Mouse (Mus musculus): ENCODE data around the gene Rassf4. TPM values are rescaled to one million over a fixed set of nuclear protein-coding genes. Genes with fewer than 3 reads are reported as not detected.
A peak's percentile ranks its signal among the peaks of the same experiment; 100 is the strongest.

Rassf4 gene
- 9.3 and 10.0 TPM in 2 replicates for polyA plus RNA-seq (2015; fragmentation: Nextera tagmentation; extraction: Ambion mirVana)

- no peak for TF ChIP-seq EP300 (IDR thresholded peaks at IDR 0.05)
- TF ChIP-seq CTCF (IDR thresholded peaks at IDR 0.05): no peak
- H3K4me3 ChIP-seq (ENCODE audit: low read depth, low read length): peak within 1 kb of the TSS; percentile 42
- peak; percentile 80 for DNase-seq (ENCODE audit: low spot score)
- no peaks in the 10 kb centered on the region for H3K36me3 ChIP-seq (ENCODE audit: insufficient read depth, low read length)
- under 1% methylated on average over 43 of the region's 44 CpGs for WGBS
- H3K9me3 ChIP-seq (ENCODE audit: low read length): no peaks in the 10 kb centered on the region
- peak within 1 kb of the TSS; percentile 66 for H3K27ac ChIP-seq (ENCODE audit: low read length)
- peaks cover 10% of the 10 kb centered on the region; the same call in 1 of the 2 replicates for H3K4me1 ChIP-seq (ENCODE audit: insufficient read depth, low read depth, low read length)
- no peaks in the 10 kb centered on the region for H3K27me3 ChIP-seq (replicated peaks; ENCODE audit: insufficient read depth, low read length)
- peak within 1 kb of the TSS; percentile 69 for H3K4me2 ChIP-seq (replicated peaks; ENCODE audit: low read depth, low read length)
- ATAC-seq: peak; percentile 91
- H3K9ac ChIP-seq (replicated peaks; ENCODE audit: low read depth): peak within 1 kb of the TSS; percentile 23; the same call in 1 of the 2 replicates
Measured at GRCm38 (mm10) chr6:116673471-116674282, at the start of gene Rassf4. TSS of gene Rassf4 (minus strand) at chr6:116673952.

DNA sequence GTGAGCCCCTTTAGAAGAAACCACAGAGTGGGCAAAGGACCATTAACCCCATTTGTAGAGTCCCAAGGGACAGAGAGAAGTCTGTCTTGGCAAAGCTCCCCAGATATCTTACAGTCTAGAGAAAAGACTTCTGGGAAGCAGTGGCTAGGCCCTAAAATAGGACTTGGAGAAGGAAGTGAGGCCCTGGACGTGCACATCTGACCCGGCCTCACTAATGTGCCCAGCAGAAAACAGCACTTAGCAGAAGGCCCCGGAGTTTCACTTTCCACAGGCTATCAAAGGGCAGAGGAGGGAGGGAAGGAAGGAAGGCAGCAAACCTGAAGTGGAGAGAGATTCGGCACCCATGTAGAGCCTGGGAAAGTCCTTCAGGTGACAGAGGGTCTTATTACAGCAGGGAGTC is 45.2 kb upstream of the Rassf4 start:
- no peak for ATAC-seq
- Histone ChIP-seq H3K9ac (replicated peaks; ENCODE audit: low read depth) (no peak overlapping the region), H3K36me3 (ENCODE audit: insufficient read depth, low read length) (no peaks in the 10 kb centered on the region), H3K27ac (ENCODE audit: low read length) (no peak overlapping the region), H3K27me3 (replicated peaks; ENCODE audit: insufficient read depth, low read length) (no peaks in the 10 kb centered on the region), H3K4me2 (replicated peaks; ENCODE audit: low read depth, low read length) (no peak overlapping the region), H3K4me3 (ENCODE audit: low read depth, low read length) (no peak overlapping the region), H3K4me1 (ENCODE audit: insufficient read depth, low read depth, low read length) (no peaks in the 10 kb centered on the region), H3K9me3 (ENCODE audit: low read length) (no peaks in the 10 kb centered on the region)
- DNase-seq (ENCODE audit: low spot score): no peak
- no peak for TF ChIP-seq CTCF (IDR thresholded peaks at IDR 0.05)
- TF ChIP-seq EP300 (IDR thresholded peaks at IDR 0.05): no peak
- 56% methylated on average over 4 of the region's 4 CpGs for WGBS

DNA sequence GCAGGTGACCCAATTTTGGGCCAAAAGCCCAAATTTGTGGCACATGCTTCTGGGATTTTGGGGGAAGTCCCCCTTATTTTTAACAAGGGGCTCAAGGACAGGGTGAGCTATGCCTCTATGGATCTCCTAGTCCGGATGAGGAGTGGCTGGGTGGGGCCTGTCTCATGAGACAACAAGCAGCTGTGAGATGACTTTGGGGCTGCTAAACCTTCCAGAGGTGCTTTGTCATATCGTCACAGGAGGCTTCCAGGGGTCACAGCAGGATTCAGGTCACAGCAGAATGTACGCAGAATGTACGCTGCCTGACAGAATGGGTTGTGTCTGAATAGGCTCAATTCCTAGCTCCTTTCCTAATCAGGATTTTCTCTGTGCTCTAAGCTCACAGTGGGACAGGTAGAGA is 44.6 kb upstream of the Rassf4 start:
- H3K4me3 ChIP-seq (ENCODE audit: low read depth, low read length): no peak overlapping the region
- TF ChIP-seq EP300 (IDR thresholded peaks at IDR 0.05) (no peak), CTCF (IDR thresholded peaks at IDR 0.05) (no peak)
- H3K9ac ChIP-seq (replicated peaks; ENCODE audit: low read depth): no peak overlapping the region
- H3K4me2 ChIP-seq (replicated peaks; ENCODE audit: low read depth, low read length): no peak overlapping the region
- H3K27ac ChIP-seq (ENCODE audit: low read length): no peak overlapping the region
- H3K9me3 ChIP-seq (ENCODE audit: low read length): no peaks in the 10 kb centered on the region
- ATAC-seq: no peak
- no peaks in the 10 kb centered on the region for H3K27me3 ChIP-seq (replicated peaks; ENCODE audit: insufficient read depth, low read length)
- 80% methylated on average over 4 of the region's 4 CpGs for WGBS
- H3K36me3 ChIP-seq (ENCODE audit: insufficient read depth, low read length): no peaks in the 10 kb centered on the region
- DNase-seq (ENCODE audit: low spot score): no peak
- H3K4me1 ChIP-seq (ENCODE audit: insufficient read depth, low read depth, low read length): no peaks in the 10 kb centered on the region

GRCm38 (mm10) chr6:116717851-116718250 is 44.1 kb upstream of the Rassf4 start:
- Histone ChIP-seq H3K27ac (ENCODE audit: low read length) (no peak overlapping the region), H3K4me2 (replicated peaks; ENCODE audit: low read depth, low read length) (no peak overlapping the region), H3K9me3 (ENCODE audit: low read length) (no peaks in the 10 kb centered on the region), H3K27me3 (replicated peaks; ENCODE audit: insufficient read depth, low read length) (no peaks in the 10 kb centered on the region), H3K36me3 (ENCODE audit: insufficient read depth, low read length) (no peaks in the 10 kb centered on the region), H3K4me3 (ENCODE audit: low read depth, low read length) (no peak overlapping the region), H3K9ac (replicated peaks; ENCODE audit: low read depth) (no peak overlapping the region), H3K4me1 (ENCODE audit: insufficient read depth, low read depth, low read length) (no peaks in the 10 kb centered on the region)
- DNase-seq (ENCODE audit: low spot score) (no peak), ATAC-seq (no peak)
- WGBS: 51% methylated on average over 7 of the region's 7 CpGs
- no peak for TF ChIP-seq EP300 (IDR thresholded peaks at IDR 0.05)
- TF ChIP-seq CTCF (IDR thresholded peaks at IDR 0.05): no peak

DNA sequence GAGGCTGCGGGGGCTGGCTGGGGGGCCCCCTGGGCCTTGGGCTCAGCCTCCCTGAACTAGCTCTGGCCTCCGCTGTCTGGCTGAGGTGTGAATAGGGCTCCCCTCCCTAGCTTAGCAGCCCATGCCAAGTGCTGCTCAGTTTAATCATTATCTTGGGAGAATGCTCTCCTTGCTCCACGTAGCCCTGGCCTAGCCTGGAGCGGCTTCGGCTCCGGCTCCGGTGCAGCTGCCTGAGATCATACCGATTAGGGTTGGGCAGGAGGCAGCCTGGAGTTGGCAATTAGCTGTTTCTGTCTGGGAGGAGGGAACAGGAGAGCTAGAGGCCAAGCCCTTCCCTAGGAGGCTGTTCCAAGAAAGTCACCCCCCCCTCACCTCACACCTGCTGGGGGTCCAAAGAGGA is 42.9 kb upstream of the Rassf4 start, which contains the start of gene Tmem72:
Gene Tmem72 (minus strand): TSS at position 248 of the 400 bp plus-strand sequence.
- Histone ChIP-seq H3K27ac (ENCODE audit: low read length) (no peak within 1 kb of the TSS), H3K36me3 (ENCODE audit: insufficient read depth, low read length) (no peaks in the 10 kb centered on the region), H3K4me3 (ENCODE audit: low read depth, low read length) (no peak within 1 kb of the TSS), H3K4me1 (ENCODE audit: insufficient read depth, low read depth, low read length) (no peaks in the 10 kb centered on the region), H3K27me3 (replicated peaks; ENCODE audit: insufficient read depth, low read length) (no peaks in the 10 kb centered on the region), H3K4me2 (replicated peaks; ENCODE audit: low read depth, low read length) (no peak within 1 kb of the TSS), H3K9ac (replicated peaks; ENCODE audit: low read depth) (no peak within 1 kb of the TSS), H3K9me3 (ENCODE audit: low read length) (no peaks in the 10 kb centered on the region)
- ATAC-seq (no peak), DNase-seq (ENCODE audit: low spot score) (no peak)
- 46% methylated on average over 8 of the region's 8 CpGs for WGBS
- no peak for TF ChIP-seq CTCF (IDR thresholded peaks at IDR 0.05)
- TF ChIP-seq EP300 (IDR thresholded peaks at IDR 0.05): no peak

- H3K27me3 ChIP-seq (replicated peaks; ENCODE audit: insufficient read depth, low read length): no peaks in the 10 kb centered on the region
- WGBS: 72% methylated on average over 2 of the region's 2 CpGs
Measured at GRCm38 (mm10) chr6:116715166-116715565, 41.4 kb upstream of the Rassf4 start.

More at GRCm38 (mm10) chr6:116715166-116715565, 41.4 kb upstream of the Rassf4 start:
- H3K9me3 ChIP-seq (ENCODE audit: low read length): no peaks in the 10 kb centered on the region
- no peak overlapping the region for H3K9ac ChIP-seq (replicated peaks; ENCODE audit: low read depth)
- no peaks in the 10 kb centered on the region for H3K36me3 ChIP-seq (ENCODE audit: insufficient read depth, low read length)
- DNase-seq (ENCODE audit: low spot score): no peak
- H3K4me3 ChIP-seq (ENCODE audit: low read depth, low read length): no peak overlapping the region
- H3K4me1 ChIP-seq (ENCODE audit: insufficient read depth, low read depth, low read length): no peaks in the 10 kb centered on the region
- no peak overlapping the region for H3K27ac ChIP-seq (ENCODE audit: low read length)
- TF ChIP-seq CTCF (IDR thresholded peaks at IDR 0.05) (no peak), EP300 (IDR thresholded peaks at IDR 0.05) (no peak)
- no peak overlapping the region for H3K4me2 ChIP-seq (replicated peaks; ENCODE audit: low read depth, low read length)
- ATAC-seq: no peak

All from lung, postnatal 0 days (tissue).